Mouse (Mus musculus) midbrain, embryonic 10.5 days (tissue): ENCODE measurements at regions not wholly inside any gene's neighbourhood (a gene's known extent, or its start where the extent isn't known, plus 50 kb on each side); places are given as distances from the start of the nearest gene placed in this dataset.
A peak's percentile ranks its signal among the peaks of the same experiment; 100 is the strongest.

ENCODE experiments used
- DNase-seq: peaks from one replicate; pipeline ENCODE4 v3.0.0-alpha.2; 2017; ENCODE audit warnings: low spot score
- H3K27ac ChIP-seq: fragments of 300-500 bp; sonication (generic); replicated peaks from 2 replicates; pipeline ENCODE4 v1.5.1; 2016; ENCODE audit warnings: mild to moderate bottlenecking
- H3K27me3 ChIP-seq: fragments of 300-500 bp; sonication (generic); 2 replicates; pipeline ENCODE4 v1.6.1; 2016; ENCODE audit warnings: low read depth, mild to moderate bottlenecking; ENCODE audit not compliant: poor library complexity, severe bottlenecking
- H3K36me3 ChIP-seq: fragments of 300-500 bp; sonication (generic); 2 replicates; pipeline ENCODE4 v1.6.1; 2016; ENCODE audit warnings: mild to moderate bottlenecking, moderate library complexity
- H3K4me1 ChIP-seq: fragments of 300-500 bp; sonication (generic); 2 replicates; pipeline ENCODE4 v1.6.1; 2016
- H3K4me3 ChIP-seq: fragments of 300-500 bp; sonication (generic); 2 replicates; pipeline ENCODE4 v1.5.1; 2016; ENCODE audit warnings: mild to moderate bottlenecking, moderate library complexity
- H3K9me3 ChIP-seq: fragments of 300-500 bp; sonication (generic); replicated peaks from 2 replicates; pipeline ENCODE4 v1.6.1; 2016; ENCODE audit warnings: mild to moderate bottlenecking
- WGBS: fragments of 180-500 bp; shearing (Covaris S2); methylation state at CpG from one replicate; pipeline ENCODE4 v1.1.7; 2016; 5-methylcytosine and 5-hydroxymethylcytosine counted together

DNA sequence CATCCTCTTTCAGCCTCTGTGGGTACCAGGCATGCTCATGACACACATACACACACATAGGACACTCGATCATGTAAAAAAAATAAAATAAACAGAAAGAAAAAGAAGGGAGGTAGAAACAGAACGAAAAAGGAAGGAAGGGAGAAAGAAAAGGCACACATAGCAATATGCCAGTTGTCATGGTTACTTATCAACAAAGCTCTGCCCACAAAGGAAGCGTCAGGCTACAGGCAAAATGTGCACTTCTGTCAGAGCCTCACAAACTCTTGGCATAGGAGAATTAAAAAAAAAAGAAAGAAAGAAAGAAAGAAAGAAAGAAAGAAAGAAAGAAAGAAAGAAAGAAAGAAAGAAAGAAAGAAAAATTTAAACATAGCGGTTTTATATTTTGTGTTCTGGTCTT is 56.9 kb upstream of the Sox2 start:
- no peak overlapping the region for H3K27ac ChIP-seq
- DNase-seq = no peak
- 50% methylated on average over 4 of the region's 4 CpGs for WGBS
- H3K9me3 ChIP-seq = no peaks in the 10 kb centered on the region
- H3K27me3 ChIP-seq = no peaks in the 10 kb centered on the region
- no peak overlapping the region for H3K4me3 ChIP-seq
- H3K36me3 ChIP-seq = no peaks in the 10 kb centered on the region
- H3K4me1 ChIP-seq = peaks cover 36% of the 10 kb centered on the region

DNA sequence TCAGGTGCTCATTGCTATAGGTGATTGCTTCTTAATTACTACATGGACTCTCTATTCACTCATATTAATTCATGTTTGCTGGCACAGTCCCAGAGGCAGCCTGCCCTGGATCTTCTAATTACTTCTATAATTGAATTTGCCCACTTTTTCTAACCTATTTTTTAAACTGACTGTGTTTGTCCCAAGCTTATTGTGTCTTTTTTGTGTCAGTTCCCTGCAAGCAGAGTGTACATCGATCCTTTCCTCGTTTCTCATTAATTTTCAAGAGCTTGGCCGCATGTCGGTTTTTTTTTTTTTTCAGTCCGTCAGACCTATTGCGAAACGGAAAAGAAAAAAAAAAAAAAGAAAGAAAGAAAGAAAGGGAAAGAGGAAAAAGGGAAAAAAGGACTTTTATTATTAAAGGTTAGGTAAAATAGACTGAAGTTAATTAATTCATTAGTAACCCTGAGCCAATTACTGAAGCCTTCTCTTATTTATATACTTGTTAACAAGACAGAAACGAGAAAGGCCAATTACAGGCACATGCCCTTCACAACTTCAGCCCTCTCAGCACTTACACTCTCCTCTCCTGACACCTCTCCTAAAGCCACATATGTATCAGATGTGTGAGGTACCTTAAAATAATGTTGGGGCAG is 72.2 kb upstream of the Sox2 start:
- H3K9me3 ChIP-seq = no peaks in the 10 kb centered on the region
- peaks cover 4% of the 10 kb centered on the region; the same call in 1 of the 2 replicates for H3K27me3 ChIP-seq
- 66% methylated on average over 8 of the region's 8 CpGs for WGBS
- DNase-seq = no peak
- H3K36me3 ChIP-seq = 0 out of 2 replicates have a peak, but pooled peaks cover 2% of the 10 kb centered on the region
- peaks cover 45% of the 10 kb centered on the region for H3K4me1 ChIP-seq
- H3K27ac ChIP-seq = no peak overlapping the region
- no peak overlapping the region for H3K4me3 ChIP-seq

DNA sequence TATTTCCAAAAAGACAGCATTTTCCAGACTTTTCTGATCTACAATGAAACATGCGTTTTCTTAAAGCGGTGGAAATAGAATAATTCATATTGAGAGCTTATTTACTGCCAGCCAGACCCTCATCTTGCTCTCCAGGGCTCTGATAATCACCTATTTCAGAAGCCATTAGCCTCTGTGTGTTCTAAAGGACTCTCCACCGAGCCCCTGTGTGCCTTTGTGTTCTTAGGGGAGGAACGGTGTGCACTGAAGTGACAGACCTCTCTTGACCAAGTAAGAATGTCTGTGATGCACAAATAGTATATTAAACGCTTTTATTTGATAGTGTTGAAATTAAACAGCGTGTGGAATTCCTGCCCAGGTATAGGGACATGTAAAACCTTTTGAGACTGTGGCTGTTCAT is 73.1 kb upstream of the Sox2 start:
- no peak for DNase-seq
- 76% methylated on average over 6 of the region's 6 CpGs for WGBS
- Histone ChIP-seq H3K27ac (no peak overlapping the region), H3K27me3 (peaks cover 8% of the 10 kb centered on the region), H3K4me1 (peaks cover 54% of the 10 kb centered on the region), H3K9me3 (no peaks in the 10 kb centered on the region), H3K4me3 (no peak overlapping the region), H3K36me3 (peaks cover 11% of the 10 kb centered on the region; the same call in 1 of the 2 replicates)

DNA sequence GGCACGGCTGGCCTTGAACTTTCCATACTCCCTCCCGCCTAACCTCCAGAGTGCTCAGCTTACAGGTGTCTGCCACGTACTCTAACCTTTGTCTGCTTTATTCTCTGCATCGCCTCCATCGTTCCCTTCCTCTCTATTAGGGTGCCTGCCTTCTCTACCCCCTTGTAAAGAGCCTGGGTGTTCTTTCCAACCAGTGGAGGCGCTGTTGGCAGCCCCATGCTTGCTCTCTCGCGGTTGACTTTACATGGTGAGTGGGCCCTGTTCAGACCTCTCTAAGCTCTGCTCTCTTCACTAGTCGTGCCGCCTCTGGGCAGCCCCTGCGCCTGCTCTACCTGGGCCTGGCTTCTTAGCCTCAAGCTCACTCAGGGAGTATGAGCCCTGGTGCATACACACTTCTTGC is 74.0 kb upstream of the Sox2 start:
- Histone ChIP-seq H3K27ac (peak overlapping the region; percentile 42; the same call in 1 of the 2 replicates), H3K27me3 (peaks cover 8% of the 10 kb centered on the region), H3K36me3 (peaks cover 12% of the 10 kb centered on the region; the same call in 1 of the 2 replicates), H3K4me1 (peaks cover 63% of the 10 kb centered on the region), H3K9me3 (no peaks in the 10 kb centered on the region), H3K4me3 (no peak overlapping the region)
- DNase-seq = no peak
- WGBS = 39% methylated on average over 11 of the region's 11 CpGs

DNA sequence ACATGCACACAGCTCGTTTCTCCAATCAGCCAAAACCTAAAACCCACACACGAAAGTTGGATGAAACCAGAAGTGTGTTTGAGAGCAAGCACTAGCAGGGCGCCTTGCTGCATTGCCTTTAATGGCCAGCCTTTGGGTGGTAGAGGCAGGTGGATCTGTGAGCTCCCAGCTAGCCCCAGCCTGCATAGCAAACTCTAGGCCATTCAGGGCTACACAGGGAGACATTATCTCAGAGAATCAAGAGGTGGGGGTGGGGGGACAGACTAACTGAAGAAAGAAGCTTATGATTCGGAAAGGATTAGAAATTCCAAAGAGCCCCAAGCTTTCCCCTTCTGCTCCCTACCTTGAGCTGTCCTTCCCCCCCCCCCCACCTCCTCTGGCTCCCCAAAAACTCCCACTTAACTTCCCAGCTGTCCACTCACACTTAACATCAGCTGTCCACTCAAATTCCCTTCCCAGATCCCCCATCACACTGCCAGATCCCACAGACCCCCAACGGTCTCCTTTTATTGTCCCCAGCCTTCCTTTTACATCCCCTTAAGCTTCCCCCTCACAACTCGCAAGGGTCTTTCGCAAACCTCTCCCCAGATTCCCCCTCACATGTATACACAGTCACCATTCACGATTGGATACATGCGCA is 75.4 kb upstream of the Sox2 start:
- WGBS = 62% methylated on average over 9 of the region's 9 CpGs
- DNase-seq = no peak
- no peaks in the 10 kb centered on the region for H3K9me3 ChIP-seq
- H3K4me1 ChIP-seq = peaks cover 66% of the 10 kb centered on the region
- peaks cover 8% of the 10 kb centered on the region for H3K27me3 ChIP-seq
- peaks cover 15% of the 10 kb centered on the region; the same call in 1 of the 2 replicates for H3K36me3 ChIP-seq
- peak overlapping the region; percentile 64 for H3K27ac ChIP-seq
- no peak overlapping the region for H3K4me3 ChIP-seq

DNA sequence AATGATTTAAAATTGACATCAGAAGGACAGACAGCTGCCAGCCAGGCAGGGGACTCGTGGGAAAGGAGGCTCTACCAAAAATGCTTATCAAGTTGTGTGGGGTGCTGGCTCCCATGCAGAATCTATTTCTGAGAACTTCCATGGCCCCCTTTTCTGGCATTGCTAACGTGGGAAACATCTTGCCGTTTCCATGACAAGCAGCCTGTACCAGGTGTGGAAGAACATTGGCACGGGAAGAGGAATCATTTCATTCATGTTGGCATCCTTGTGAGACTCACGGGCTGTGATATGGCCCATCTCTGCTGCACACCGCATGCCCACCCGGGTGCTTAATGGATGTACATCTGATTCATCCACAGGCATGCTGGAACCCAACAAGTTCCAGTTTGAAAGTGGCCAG is 76.9 kb upstream of the Sox2 start:
- Histone ChIP-seq H3K4me3 (no peak overlapping the region), H3K36me3 (peaks cover 16% of the 10 kb centered on the region; the same call in 1 of the 2 replicates), H3K27ac (peak overlapping the region; percentile 64; the same call in 1 of the 2 replicates), H3K4me1 (peaks cover 77% of the 10 kb centered on the region), H3K27me3 (peaks cover 8% of the 10 kb centered on the region), H3K9me3 (no peaks in the 10 kb centered on the region)
- no peak for DNase-seq
- WGBS = 90% methylated on average over 7 of the region's 7 CpGs

DNA sequence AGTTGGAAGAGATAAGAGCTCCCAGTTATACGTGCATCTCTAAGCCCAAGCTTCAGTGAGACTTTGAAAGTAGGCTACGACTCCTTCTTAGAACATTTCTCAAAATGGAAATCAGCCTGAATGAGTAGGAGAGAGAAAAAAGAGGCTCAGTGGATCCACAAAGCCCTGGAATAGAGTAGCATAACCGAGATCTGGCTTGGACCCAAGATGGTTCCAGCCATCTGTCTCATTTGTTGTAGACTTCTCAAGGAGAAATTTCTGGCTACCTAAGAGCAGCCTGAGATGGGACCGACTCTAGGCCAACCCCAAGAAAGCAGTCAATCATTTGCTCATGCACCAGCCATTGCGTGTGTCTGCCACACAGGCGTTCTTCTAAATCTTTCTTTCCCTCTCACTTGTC is 78.1 kb upstream of the Sox2 start:
- H3K4me3 ChIP-seq = no peak overlapping the region
- no peaks in the 10 kb centered on the region for H3K9me3 ChIP-seq
- DNase-seq = no peak
- peak overlapping the region; percentile 60 for H3K27ac ChIP-seq
- peaks cover 84% of the 10 kb centered on the region for H3K4me1 ChIP-seq
- H3K36me3 ChIP-seq = peaks cover 16% of the 10 kb centered on the region; the same call in 1 of the 2 replicates
- H3K27me3 ChIP-seq = peaks cover 8% of the 10 kb centered on the region
- 92% methylated on average over 6 of the region's 6 CpGs for WGBS

DNA sequence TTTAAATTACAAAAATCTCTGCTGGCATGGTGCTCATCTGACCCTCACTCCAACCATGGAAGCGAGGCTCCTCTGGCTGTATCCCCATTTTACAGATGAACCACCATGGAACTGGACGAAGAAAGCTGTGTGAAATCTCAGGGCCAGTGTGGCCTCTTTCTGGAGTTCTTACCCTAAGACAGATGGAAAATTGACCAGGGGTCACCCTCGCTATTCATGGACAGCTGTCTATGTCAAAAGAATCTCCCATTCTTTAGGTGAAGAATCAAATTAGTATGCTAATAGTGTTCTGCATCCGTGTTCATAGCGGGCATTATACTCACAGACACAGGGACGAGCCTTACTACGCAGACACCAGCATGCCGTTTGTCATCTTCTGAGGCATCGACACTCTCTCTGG is 78.6 kb upstream of the Sox2 start:
- peaks cover 8% of the 10 kb centered on the region for H3K27me3 ChIP-seq
- no peak overlapping the region for H3K4me3 ChIP-seq
- H3K27ac ChIP-seq = peak overlapping the region; percentile 60
- H3K9me3 ChIP-seq = no peaks in the 10 kb centered on the region
- peaks cover 16% of the 10 kb centered on the region; the same call in 1 of the 2 replicates for H3K36me3 ChIP-seq
- H3K4me1 ChIP-seq = peaks cover 85% of the 10 kb centered on the region
- no peak for DNase-seq
- 81% methylated on average over 9 of the region's 9 CpGs for WGBS

DNA sequence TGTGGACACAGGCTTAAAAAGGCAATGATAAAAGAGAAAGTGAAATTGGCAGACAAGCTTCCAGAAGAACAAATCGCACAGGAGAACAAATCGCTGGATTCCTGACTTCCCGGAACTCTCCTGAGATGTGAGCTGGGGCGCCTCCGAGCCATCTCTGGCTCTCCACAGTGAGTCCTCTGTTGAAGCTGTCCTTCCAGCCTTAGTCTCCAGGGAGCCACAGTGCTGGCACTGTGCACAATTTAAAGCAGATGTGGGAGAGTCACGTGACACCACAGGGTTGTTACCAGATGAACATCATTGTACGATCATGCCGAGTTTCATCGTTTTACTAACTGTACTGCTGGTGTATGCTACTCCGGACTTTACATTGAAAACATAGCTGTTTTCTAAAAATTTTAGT is 80.2 kb upstream of the Sox2 start:
- 71% methylated on average over 10 of the region's 10 CpGs for WGBS

DNA sequence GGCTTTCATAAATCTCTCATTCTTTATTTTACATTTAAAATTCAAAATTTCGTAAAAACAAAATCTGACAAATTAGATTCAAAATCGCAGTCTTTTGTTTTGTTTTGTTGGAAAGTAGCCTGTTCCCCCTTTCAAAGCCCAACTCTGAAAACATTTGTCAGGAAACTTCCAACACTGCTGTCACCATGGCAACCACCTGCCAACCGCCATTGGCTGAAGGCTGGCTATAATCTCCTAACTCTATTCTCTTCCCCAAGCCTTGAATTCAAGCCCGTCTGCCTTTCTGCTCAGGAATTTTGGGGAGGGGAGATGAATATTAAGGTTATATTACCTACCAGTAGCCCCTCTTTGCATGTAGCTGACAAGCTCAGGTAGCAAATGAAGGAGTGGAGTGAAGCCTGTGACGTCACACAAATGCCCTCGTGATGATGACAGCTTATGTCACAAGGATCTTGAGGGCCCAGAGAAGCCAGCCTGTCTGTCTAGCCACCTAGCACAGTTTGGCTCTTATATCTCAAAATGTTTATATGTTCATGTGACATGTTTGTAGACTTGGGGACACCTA is 82.0 kb upstream of the Sox2 start:
- 40% methylated on average over 6 of the region's 6 CpGs for WGBS
- Histone ChIP-seq H3K4me1 (peaks cover 81% of the 10 kb centered on the region), H3K9me3 (no peaks in the 10 kb centered on the region), H3K4me3 (no peak overlapping the region), H3K27me3 (peaks cover 4% of the 10 kb centered on the region; the same call in 1 of the 2 replicates), H3K36me3 (peaks cover 15% of the 10 kb centered on the region; the same call in 1 of the 2 replicates), H3K27ac (peak overlapping the region; percentile 39)
- peak; percentile 75 for DNase-seq

More for the DNA sequence above, 80.2 kb upstream of the Sox2 start:
- DNase-seq = no peak
- peaks cover 16% of the 10 kb centered on the region; the same call in 1 of the 2 replicates for H3K36me3 ChIP-seq
- peak overlapping the region; percentile 23; the same call in 1 of the 2 replicates for H3K27ac ChIP-seq
- H3K27me3 ChIP-seq = peaks cover 4% of the 10 kb centered on the region; the same call in 1 of the 2 replicates
- no peak overlapping the region for H3K4me3 ChIP-seq
- peaks cover 85% of the 10 kb centered on the region for H3K4me1 ChIP-seq
- no peaks in the 10 kb centered on the region for H3K9me3 ChIP-seq

DNA sequence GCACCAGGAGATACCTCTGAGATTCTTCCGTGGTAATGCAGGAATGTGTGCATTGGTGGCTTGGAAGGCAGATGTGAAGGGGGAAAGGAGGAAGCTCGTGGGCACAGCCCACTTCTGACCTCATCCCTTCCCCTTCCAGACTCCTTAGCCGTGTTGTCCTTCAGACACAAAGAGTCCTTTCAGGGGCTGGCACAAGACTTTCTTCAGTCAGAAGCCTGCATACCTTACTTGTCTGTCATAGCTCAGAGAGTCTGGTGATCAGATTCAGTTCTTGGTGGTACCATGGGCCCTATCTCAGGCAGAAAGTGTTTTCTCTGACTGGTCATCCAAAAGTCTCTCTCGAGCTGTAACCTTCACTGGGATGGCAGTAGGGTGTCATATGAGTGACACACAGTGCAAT is 84.8 kb upstream of the Sox2 start:
- no peak overlapping the region for H3K4me3 ChIP-seq
- H3K4me1 ChIP-seq = peaks cover 84% of the 10 kb centered on the region
- peak overlapping the region; percentile 61; the same call in 1 of the 2 replicates for H3K27ac ChIP-seq
- no peak for DNase-seq
- no peaks in the 10 kb centered on the region for H3K27me3 ChIP-seq
- no peaks in the 10 kb centered on the region for H3K9me3 ChIP-seq
- WGBS = 47% methylated on average over 4 of the region's 4 CpGs
- 0 out of 2 replicates have a peak, but pooled peaks cover 4% of the 10 kb centered on the region for H3K36me3 ChIP-seq

DNA sequence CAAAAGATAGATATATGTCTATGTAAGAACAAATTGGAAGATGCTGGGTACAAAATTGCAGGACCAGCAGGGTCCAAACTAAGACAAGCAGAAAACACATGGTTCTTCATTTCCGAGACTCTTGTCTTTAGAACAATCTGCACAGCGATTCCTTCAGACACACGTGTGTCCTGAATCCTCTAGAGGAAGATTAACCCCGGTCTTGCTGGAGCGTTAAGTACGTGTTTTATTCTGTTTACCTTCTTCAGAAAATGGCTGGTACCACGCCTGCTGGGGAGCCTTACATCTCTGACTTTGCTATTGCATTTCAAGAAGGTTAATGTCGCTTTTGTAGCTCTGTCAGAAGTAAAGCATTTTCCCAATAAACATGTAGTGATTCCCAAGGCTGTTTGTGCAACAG is 87.3 kb upstream of the Sox2 start:
- Histone ChIP-seq H3K4me3 (peak overlapping the region; percentile 39), H3K4me1 (peaks cover 90% of the 10 kb centered on the region)
- 42% methylated on average over 8 of the region's 8 CpGs for WGBS

DNA sequence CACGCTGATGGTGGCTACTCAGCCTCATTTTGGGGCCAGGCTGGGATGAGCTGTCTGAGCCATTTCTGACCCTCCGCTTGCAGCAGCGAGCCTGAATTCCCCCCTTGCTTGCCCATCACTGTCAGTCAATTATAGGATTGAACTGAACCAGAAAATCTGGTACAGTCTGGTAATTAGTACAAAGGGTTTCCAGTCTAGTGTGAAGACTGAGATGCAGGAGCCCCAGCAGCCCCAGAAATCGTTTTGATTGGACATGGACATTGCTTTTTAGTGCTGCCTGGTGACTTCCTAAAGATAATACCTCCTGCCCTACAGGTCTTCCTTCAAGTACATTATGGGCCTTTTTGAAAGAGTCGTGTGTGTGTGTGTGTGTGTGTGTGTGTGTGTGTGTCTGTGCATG is 88.5 kb upstream of the Sox2 start:
- 15% methylated on average over 5 of the region's 5 CpGs for WGBS
- Histone ChIP-seq H3K36me3 (no peaks in the 10 kb centered on the region), H3K27ac (peak overlapping the region; percentile 90), H3K4me1 (peaks cover 80% of the 10 kb centered on the region), H3K4me3 (peak overlapping the region; percentile 55), H3K9me3 (no peaks in the 10 kb centered on the region), H3K27me3 (no peaks in the 10 kb centered on the region)
- no peak for DNase-seq

More for the DNA sequence above, 87.3 kb upstream of the Sox2 start:
- Histone ChIP-seq H3K27me3 (no peaks in the 10 kb centered on the region), H3K36me3 (no peaks in the 10 kb centered on the region), H3K27ac (no peak overlapping the region; the same call in 1 of the 2 replicates), H3K9me3 (no peaks in the 10 kb centered on the region)
- no peak for DNase-seq
